Mouse (Mus musculus) NIH3T3 (cell line): ENCODE measurements at regions not wholly inside any gene's neighbourhood (a gene's known extent, or its start where the extent isn't known, plus 50 kb on each side); places are given as distances from the start of the nearest gene placed in this dataset.
"Not testable (repeated sequence)": the region's sequence is repeated elsewhere in the genome, so short reads cannot be mapped to it uniquely, and the experiment has no call there.

Source experiments
- DNase-seq: peaks from one replicate; pipeline ENCODE4 v3.0.0-alpha.2; 2012; ENCODE audit warnings: low read depth

DNA sequence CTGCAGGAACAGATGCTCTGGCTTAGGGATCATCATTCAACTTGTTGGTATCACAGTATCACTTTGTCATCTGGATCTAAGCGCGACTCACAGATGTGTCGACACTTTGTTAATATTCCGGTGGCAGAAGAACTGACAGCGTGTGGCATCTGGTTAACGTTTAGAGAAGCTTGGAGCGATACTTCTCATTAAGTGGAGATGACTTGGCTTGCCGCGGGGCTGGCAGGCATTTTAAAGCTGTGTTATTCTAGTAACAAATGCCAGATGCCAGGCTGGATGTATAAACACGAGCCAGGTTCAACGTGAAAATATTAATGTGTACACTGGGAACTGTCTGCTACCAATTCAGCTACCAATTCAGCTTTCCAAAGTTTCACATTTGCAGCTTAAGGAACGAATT is 430.3 kb upstream of the Dab2 start:
- peak; percentile 60 for DNase-seq

DNA sequence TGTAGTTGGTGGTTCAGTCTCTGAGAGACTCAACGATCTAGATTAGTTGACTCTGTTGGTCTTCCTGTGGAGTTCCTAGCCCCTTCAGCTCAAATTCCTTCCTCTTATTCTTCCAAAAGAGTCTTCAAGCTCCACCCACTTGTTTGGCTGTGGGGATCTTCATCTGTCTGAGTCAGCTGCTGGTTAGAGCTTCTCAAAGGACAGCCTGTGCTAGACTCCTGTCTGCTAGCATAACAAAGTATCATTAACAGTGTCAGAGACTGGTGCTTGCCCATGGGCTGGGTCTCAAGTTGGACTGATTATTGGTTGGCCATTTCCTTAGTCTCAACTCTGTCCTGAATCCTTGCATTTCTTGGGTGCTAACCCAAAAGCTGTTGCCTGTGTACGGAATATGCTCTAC is 429.7 kb upstream of the Dab2 start:
- DNase-seq: peak; percentile 18

DNA sequence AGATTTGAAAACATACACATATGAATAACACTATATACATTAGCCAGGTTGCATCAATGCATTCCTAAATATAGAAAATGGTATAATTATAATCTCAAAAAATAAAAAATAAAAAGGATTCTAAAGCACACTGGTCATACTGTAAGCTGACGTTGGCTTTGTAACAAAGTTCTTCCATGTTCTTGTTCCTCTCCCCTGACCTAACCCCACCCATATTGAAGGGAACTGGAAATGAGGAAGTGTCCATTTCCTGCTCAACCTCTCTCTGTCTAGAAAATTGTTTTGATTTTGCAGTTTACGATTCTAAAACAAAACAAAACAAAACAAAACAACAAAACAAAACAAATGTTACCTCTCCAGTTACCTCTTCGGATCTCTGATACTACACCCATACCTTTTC is 427.5 kb upstream of the Dab2 start:
- no peak for DNase-seq

DNA sequence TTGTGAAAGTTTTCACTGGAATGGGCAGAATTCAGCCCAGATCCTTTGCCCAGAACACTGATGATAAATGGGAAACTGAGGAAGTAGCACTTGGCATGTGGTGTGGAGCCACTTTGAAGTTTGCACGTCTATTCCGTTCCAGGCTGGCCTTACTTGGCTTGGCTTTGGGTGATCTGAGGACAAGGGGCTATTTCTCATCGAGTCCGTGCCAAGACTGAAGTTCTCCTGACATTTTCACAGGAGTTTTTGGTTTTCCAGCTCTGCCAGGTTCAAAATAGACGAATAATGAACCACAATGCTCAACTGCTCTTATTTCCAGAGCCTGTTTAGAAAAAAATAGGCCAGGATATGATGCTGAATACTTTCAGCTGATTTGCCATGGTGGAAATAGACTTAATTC is 421.8 kb upstream of the Dab2 start:
- no peak for DNase-seq

DNA sequence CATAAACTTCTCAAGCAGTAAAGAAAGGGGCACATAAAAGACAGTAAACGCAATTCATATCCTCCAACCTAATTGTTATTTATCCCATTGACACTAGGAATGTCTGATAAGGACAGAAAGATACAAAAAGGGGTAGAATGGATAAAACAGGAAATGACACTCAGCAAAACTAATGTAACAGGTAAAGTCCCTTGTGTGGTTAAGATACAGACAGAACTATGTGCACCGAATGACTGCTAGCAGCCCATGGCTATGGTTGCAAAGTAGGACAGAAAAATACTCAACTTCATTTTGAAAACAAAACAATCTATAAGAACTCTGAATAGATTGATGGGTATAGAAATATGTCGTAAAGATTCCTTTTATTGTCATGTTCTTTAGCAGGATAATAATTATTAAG is 408.4 kb upstream of the Dab2 start:
- DNase-seq: no peak

DNA sequence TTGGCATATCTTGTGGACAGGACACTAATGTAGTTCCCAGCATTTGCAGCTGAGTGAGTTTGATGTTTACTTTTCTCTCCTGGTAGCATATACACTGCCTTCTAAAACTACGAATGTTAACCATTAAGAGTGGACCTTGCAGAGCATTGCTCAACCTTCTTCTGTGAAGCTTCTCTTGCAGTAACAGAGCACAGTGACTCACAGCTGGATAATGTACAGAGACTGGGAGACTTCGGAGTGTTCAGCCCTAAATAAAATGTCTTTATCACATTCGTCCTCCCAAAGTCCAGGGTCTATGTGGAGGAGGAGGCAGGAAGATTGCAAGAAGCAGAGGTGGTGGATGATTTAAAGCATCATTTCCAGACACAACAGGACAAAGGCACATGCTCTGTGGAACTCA is 407.6 kb upstream of the Dab2 start:
- DNase-seq: peak; percentile 66

DNA sequence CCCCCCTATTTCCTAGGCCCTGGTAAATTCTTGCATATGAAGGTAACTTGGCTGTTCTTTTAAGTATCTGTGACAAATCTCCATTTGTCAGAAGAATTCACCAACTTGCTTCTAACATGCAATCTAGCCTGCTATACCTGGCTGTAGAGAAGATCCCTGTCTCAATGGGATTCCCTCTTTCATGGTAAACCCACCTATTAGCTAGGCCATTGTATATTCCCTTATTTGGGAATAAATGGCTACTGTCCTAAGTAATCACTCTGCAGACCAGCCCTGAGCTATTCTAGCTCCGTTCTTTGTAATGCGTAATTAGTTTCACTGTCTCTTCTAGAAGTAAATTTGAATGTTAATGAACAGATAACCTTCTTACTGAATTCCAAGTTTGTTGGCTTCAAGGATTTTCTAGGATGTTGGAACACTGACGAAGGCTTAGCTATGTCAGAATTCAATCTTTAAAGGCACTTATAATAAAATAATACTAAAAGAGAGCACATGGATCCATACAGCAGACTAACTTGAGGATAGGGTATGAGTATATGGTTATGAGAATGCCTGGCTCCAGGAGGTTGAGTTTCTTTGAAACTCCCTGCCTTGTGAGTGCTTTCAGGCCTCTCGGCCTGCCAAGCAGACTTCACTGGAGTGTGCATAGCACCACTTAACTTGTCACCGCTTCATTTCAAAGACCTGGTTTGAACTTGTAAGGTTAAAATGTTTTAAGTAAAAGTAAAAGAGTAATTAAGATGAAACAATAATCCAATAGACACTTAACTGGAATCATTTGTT is 403.7 kb upstream of the Dab2 start:
- not testable (repeated sequence) for DNase-seq

DNA sequence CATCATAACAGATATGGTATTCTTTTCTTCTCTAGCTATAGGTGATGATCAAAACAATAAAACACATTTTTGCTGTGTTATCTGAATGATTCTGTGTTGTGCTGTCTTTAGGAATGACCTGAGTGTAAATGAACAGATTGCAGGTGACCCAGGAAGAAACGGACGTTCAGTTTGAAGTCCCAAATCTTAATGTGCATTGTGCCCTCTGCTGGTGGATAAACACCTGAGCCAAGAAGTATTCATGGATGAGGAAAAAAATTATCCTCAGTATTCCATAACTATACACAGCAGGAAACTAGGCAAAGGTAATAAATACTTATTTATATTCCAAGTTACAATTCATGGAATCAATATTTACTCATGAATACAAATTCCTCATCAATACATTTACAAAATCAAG is 384.3 kb upstream of the Dab2 start:
- peak; percentile 77 for DNase-seq

DNA sequence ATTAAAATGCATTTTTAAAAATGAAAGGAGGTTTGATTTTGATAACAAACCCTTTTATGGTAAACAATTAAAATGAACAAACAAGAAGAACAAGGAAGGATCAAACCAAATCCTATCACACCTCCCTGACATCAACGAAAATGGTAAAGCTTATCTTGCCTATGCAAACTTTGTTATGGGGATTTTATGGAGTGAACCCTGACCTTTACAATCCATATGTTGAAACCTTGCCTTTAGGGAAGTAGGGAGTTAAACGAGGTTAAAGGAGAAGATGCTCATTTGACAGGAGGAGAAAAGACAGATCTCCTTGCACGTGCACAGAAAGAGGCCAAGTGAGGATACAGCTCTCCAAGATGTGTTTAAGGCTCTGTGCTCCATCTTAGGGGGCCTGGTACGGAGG is 379.5 kb upstream of the Dab2 start:
- DNase-seq: no peak

DNA sequence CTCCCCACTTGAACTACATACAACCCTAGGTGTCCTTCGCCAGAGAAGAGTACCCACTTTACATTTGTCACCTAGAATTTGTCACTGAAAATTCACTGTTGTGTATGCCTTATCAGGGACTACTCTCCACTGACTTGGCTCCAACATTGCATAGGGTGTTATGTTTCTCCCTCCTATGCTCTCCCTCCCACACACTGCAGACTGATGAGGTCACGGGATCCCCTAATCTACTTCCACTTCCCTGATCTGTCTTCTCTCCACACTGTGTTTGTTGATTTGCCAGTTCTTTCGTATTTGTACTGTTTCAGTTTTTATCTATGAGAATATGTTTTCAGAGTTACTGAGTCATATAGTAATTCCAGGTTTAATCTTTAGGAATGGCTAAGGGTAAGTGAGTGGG is 371.8 kb upstream of the Dab2 start:
- DNase-seq: peak; percentile 26

DNA sequence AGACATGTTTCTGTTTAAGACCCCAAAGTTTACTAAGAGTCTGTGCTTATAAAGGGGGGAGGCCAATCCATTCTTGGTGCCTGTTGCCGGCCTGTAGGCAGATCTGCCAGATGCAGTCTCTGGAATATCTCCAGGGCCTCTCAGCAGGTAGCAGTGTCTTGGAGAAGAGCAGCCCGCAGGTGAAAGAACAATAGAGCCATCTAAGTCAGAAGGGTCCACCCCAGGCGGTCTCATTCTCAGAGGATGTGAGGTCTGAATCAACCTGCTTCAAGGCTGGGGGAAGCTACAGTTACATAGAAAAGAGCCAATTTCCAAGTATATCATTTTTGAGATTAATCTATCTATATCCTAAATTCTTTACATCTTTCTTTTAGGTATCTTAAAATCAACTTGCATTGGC is 366.0 kb upstream of the Dab2 start:
- peak; percentile 0 for DNase-seq

DNA sequence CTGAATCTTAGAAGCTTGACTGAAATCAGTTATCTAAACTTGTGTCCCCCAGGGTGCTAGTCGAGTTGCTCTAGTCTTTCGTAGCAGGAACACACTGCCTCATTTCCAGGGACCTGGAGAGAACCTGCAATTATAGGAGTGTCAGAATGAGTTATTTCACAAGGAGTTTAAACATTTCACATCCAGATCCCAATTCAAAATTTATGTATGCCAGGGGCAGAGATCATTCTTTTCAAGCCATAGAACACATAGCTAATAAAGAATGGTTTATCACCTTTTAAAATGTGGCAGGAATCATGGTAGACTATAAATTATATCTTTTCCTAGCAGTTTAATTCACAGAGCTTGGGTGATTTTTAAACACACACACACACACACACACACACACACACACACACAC is 358.6 kb upstream of the Dab2 start:
- DNase-seq: peak; percentile 1

DNA sequence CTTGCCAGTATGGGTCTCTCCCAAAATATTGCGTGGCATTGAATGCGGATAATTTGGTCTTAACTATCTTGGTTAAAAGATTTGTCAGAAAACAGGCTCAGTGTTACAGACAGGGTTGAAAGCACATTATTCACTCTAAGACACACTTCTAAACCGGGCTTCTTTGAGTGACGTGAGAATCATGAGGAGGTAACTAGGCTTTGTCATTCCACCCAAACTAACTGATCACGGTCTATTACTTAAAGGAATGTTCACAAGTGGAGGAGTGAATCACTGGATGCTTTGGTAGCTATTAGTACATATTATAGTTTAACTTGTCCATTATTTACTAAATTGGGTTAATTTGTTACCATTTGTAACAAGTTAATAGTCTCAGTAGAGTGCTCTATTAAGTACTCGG is 352.9 kb upstream of the Dab2 start:
- DNase-seq: no peak

DNA sequence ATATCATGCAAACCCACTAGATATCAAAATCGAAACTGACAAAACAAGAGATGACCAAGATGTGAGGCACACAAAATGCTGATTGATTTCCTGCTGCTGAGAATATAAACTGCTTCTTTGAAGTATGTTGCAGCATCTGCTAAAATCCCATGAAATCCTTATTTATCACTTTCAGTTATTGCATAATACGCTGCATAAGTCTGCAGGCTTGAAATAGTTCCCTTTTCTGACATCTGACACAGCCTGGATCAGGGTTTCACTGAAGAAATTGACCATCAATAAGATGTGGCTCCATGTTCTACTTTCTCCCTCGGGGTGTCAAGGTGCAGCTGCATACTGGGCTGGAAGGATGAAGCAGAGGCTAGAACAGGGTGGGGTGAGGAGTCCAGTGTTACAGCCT is 348.7 kb upstream of the Dab2 start:
- DNase-seq: no peak

DNA sequence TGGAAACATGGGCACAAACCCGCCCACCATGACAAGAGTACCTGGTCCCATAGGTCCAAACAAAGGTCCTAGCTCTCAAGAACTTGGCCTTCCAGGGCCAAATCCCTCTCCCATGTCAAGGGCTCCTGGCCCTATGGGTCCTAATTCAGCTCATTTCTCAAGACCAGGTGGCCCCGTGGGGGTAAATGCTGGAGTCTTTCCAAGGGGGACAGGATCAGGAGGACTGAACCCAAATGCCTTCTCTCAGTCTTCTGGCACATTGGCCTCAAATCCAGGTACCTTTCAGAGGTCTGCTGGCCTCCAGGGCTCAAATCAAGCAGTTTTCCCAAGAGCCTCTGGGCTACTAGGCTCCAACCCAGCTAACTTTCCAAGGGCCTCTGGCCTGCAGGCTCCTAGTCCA is 347.9 kb upstream of the Dab2 start:
- DNase-seq: not testable (repeated sequence)

DNA sequence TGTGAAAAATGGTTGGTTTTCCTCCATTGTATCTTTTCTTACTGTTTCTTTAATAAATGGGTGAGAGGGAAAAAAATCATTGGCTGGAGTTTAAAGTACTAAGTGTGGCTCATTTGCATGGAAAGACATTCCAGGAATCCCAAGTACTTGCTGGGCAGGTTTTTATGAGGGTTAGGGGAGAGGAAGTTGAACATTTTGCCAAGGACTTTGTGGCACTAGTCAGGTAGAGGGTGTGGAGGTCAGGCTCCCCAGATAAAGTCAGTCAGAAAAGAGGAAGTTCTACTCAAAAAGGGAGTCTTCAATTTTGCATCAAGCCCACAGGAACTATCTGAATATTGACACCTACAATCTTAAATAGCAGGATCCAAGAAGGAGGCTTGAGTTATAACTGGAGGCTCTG is 346.5 kb upstream of the Dab2 start:
- DNase-seq: no peak

DNA sequence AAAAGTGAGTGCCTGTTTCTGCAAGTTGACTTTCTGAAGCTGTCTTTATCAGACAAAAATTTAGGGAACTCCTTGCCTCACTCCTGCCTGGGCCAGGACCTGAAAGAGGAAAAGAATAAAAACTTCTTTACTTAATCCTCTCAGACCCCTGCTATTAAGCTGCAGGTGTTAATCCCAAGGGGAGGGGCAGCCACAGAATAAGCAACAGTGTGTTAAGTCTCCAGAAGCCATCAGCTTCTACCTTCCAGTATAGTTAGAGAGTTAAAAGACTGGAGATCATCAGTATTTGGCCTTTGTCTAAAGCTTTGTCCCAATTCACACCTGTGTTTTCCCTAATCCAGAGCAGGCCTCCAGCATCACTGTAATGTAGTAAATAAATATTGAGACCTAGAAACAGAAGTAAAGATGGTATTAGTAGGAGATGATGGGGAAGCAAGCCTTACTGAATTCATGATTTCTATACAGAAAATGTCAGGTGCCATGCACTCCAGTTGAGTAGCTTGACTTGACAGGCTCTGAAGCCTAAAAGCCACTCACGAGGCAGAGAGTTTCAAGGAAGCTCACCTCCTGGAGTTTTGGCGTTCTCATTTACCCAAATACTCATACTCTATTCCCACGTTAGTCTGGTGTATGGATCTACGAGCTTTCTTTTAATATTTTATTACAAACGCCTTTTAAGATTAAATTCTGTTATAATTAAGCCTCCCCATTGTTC is 308.1 kb upstream of the Dab2 start:
- no peak for DNase-seq

DNA sequence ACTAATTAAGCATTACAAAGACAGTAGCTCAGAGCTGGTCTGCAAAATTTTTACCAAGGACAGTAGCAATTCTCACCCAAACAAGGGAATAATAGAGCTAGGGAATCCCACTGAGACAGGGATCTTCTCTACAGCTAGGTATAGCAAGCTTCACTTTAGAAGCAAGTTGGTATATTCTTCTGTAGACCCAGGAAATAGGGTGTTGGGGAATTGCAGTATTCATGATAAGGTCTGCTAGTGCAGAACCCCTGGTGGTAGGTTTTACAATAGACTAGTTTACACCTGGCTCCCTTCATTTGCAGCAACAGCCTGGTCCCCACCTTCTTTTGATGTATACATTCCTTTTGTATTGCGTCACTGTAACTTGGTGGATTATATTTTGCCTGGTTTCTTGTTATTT is 307.4 kb upstream of the Dab2 start:
- not testable (repeated sequence) for DNase-seq

DNA sequence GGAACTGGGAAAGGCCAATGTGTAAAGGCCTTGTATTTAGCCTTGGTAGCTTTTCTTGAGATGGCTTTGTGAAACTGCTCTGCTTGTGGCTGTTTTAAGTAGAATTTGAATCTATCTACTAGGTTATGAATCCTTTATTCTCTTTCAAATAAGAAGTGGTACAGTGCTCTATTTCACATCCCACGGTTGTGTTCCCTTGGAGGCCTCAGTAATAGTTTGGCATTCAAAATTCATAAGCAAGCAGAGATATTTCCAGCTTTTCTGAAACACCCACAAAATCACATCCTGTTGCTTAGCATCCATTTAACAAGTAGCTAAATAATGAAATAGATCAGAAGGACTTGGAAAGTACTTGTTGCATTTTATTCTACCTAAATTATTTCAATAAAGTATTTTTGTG is 298.8 kb upstream of the Dab2 start:
- no peak for DNase-seq

DNA sequence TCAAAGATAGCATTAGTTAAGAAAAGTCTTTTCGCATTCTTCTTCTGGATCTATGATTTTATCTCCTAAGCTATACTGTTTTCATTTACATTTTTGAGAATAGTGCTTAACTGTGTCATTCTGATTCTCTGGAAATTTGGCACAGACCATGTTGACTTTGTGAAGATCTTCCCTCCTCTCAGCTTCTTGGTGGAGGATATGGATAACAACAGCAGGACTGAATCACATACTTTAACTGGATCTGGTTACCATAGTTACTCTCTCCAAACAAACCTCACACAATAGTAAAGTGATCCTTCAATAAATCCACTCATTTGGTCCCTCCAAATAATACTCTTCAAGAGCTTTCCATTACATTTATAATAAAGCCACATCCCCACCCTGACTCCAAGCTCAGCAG is 298.2 kb upstream of the Dab2 start:
- no peak for DNase-seq

DNA sequence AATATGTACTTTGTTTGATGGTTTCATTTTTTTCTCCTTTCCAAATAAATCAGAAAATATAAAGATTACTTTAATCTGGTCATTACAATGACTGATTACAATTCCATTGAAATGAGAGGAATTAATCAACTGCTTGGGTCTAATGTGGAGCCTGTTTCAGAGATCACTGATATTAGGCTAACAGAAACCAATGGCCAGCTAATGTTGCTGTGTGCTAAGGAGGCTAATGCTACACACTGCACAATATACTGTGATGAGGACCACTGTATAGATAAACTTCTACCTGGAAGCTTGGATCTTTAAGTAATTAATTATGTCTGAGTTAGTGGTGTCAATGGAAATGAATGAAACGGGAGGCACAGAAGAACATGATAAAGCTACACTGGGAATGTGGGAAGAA is 284.6 kb upstream of the Dab2 start:
- DNase-seq: no peak

DNA sequence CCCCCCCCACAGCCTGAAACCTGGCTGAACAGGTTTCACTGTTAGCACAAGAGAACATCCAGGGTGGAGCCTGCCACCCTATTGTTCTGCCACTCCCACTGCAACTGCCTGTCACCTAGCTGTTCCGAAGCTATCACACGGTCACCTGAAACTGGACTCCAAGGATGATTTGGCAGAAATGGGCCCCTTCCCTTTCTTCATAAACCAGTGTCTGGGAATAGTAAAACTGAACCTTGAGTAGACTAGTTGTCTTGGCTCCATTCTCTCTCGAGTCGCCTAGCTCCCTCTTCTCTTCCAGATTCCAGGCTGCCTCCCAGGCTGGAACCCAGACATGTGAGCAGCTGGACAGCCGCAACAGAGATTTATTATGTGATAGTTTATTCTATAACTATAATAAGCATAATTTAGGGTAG is 282.9 kb upstream of the Dab2 start:
- no peak for DNase-seq

DNA sequence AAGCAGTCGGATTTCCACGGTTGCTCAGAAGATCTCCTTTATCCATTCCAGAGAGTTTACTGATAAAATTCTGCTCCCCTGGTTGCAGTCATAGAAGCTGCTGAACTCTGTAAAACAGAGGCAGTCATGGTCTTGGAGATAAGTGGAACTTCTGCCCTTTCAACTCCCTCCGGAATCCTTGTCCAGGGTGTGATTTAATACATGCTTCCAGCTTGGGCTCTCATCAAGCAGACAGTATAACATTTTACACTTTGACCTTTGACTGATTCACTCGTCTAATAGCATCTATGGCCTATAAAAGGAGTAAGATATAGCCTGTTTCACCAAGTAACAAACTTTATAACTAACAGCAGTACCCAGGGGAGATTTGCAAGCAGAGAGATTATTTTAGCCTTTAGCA is 274.0 kb upstream of the Dab2 start:
- no peak for DNase-seq

DNA sequence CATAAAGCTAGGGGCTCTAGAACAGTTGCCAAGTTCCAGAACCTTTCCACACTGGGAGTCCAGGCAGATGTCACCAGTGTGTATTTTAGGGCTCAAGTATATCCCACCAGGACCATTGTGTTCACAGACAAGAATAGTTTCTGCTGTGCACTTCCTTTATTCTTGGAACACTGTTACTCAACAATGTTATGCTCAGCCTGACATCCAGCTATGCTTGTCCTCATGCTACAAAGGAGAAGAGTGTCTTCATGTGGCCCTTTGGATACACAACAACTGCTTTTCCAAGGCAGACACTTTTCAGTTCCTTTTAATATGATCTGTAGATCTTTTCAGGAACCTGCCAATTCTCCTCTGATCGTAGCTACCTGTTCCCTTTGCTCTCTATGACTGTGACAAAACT is 270.4 kb upstream of the Dab2 start:
- DNase-seq: no peak
